Mouse (Mus musculus) CD4-positive naive resting alpha-beta T cell, adult 76 days (primary cell): ENCODE measurements around the gene Stambp. TPM values are rescaled to one million over a fixed set of nuclear protein-coding genes. Genes with fewer than 3 reads are reported as not detected.

Experiments
- total RNA-seq: library from RNA; stranded (reverse); gene quantifications from one replicate; pipeline ENCODE4 v1.2.4, GENCODE M21; 2023

Gene Stambp
- 19.0 TPM for total RNA-seq

DNA sequence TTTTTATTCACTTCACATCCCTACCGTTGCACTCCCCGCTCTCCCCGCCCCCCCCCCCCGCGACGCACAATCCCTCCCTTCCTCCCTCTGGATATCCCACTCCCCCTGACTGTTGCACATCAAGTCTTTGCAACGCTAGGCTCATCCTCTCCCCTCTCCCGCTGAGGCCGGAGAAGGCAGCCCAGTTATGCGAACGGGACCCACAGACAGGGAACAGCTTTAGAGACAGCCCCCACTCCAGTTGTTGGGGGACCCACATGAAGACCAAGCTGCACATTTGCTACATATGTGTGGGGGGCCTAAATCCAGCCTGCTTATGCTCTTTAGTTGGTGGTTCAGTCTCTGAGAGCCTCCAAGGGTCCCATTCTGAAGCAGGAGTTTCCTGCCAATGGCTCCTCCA, at the start of gene Stambp:
Stambp (minus strand) TSS at position 59 of the 400 bp plus-strand sequence.

GRCm38 (mm10) chr6:83536028-83536794, 36.3 kb downstream of the Stambp start, which contains the start of gene Actg2:
TSS of gene Actg2 (minus strand) at chr6:83536265.

GRCm38 (mm10) chr6:83506258-83507167, 66.0 kb downstream of the Stambp start, which contains the start of gene Dguok:
TSS of gene Dguok (minus strand) at chr6:83506969.

Other genes starting within 250 kb of the Stambp start
- 44.9 TPM for gene Mthfd2, start 246.8 kb downstream of the Stambp start, total RNA-seq
- 112 TPM for gene Mob1a, start 246.7 kb downstream of the Stambp start, total RNA-seq
- 27.1 TPM for gene Bola3, start 223.6 kb downstream of the Stambp start, total RNA-seq
- gene Tet3, start 113.6 kb downstream of the Stambp start, total RNA-seq = 152 TPM
- gene Dguok, start 65.8 kb downstream of the Stambp start, total RNA-seq = 39.9 TPM
- not detected for gene Actg2, start 36.5 kb downstream of the Stambp start, total RNA-seq
- gene Clec4f, start 83.5 kb upstream of the Stambp start, total RNA-seq = not detected
- not detected for gene Cd207, start 105.1 kb upstream of the Stambp start, total RNA-seq
- gene Vax2, start 138.5 kb upstream of the Stambp start, total RNA-seq = not detected
- not detected for gene Atp6v1b1, start 170.3 kb upstream of the Stambp start, total RNA-seq
- not detected for gene Ankrd53, start 189.9 kb upstream of the Stambp start, total RNA-seq
- gene Tex261, start 203.1 kb upstream of the Stambp start, total RNA-seq = 53.2 TPM
- 9.6 TPM for gene Nagk, start 222.3 kb upstream of the Stambp start, total RNA-seq